Mouse (Mus musculus) C2C12 (cell line): ENCODE data around the gene Auts2. TPM values are rescaled to one million over a fixed set of nuclear protein-coding genes. Genes with fewer than 3 reads are reported as not detected.

Experiments used
- H3K27me3 ChIP-seq: one replicate; pipeline ENCODE4 v1.6.1; 2011; ENCODE audit not compliant: control insufficient read depth, insufficient read depth, insufficient read length
- H3K36me3 ChIP-seq: one replicate; pipeline ENCODE4 v1.6.1; 2011; ENCODE audit not compliant: control insufficient read depth, insufficient read depth
- H3K4me3 ChIP-seq: one replicate; pipeline ENCODE4 v1.5.1; 2011; ENCODE audit warnings: mild to moderate bottlenecking, control low read depth; ENCODE audit not compliant: poor library complexity, insufficient read depth, severe bottlenecking
- H3K79me2 ChIP-seq: one replicate; pipeline ENCODE4 v1.6.1; 2011; ENCODE audit not compliant: control insufficient read depth, insufficient read depth
- H3K79me3 ChIP-seq: one replicate; pipeline ENCODE4 v1.6.1; 2011; ENCODE audit warnings: low read depth, control low read depth
- H3ac ChIP-seq: one replicate; pipeline ENCODE3; 2011; ENCODE audit warnings: low read depth; ENCODE audit not compliant: control insufficient read depth, insufficient read length
- CEBPB ChIP-seq: IDR thresholded peaks from one replicate; pipeline ENCODE4 v1.6.1; 2011; ENCODE audit warnings: low read depth, mild to moderate bottlenecking, control low read depth, moderate library complexity
- CTCF ChIP-seq: IDR thresholded peaks from one replicate; pipeline ENCODE4 v1.5.1; 2011; ENCODE audit not compliant: control insufficient read depth, insufficient read depth, insufficient read length
- FOSL1 ChIP-seq: IDR thresholded peaks from one replicate; pipeline ENCODE4 v1.8.0; 2011; ENCODE audit warnings: mild to moderate bottlenecking, low read length; ENCODE audit not compliant: poor library complexity, insufficient read depth, severe bottlenecking
- MAX ChIP-seq: IDR thresholded peaks from one replicate; pipeline ENCODE4 v1.6.1; 2011; ENCODE audit warnings: mild to moderate bottlenecking, control low read depth
- MYOD1 ChIP-seq: IDR thresholded peaks from one replicate; pipeline ENCODE4 v1.6.1; 2011; ENCODE audit warnings: low read depth; ENCODE audit not compliant: control insufficient read depth, insufficient read length
- MYOG ChIP-seq: IDR thresholded peaks from one replicate; pipeline ENCODE4 v1.6.1; 2011; ENCODE audit not compliant: control insufficient read depth, insufficient read length; ENCODE audit errors: extremely low read depth
- USF1 ChIP-seq: IDR thresholded peaks from one replicate; pipeline ENCODE4 v1.6.1; 2011; ENCODE audit warnings: low read depth, mild to moderate bottlenecking, control low read depth, moderate library complexity
- polyA plus RNA-seq: library from polyadenylated mRNA; unstranded; fragments of >200 nt; fragmentation: generic; extraction: Trizol; gene quantifications from one replicate; pipeline ENCODE4 v1.2.1, GENCODE M21; 2012; ENCODE audit warnings: missing spikeins

The Auts2 gene
- polyA plus RNA-seq, 1 experiment = 8.4 TPM

DNA sequence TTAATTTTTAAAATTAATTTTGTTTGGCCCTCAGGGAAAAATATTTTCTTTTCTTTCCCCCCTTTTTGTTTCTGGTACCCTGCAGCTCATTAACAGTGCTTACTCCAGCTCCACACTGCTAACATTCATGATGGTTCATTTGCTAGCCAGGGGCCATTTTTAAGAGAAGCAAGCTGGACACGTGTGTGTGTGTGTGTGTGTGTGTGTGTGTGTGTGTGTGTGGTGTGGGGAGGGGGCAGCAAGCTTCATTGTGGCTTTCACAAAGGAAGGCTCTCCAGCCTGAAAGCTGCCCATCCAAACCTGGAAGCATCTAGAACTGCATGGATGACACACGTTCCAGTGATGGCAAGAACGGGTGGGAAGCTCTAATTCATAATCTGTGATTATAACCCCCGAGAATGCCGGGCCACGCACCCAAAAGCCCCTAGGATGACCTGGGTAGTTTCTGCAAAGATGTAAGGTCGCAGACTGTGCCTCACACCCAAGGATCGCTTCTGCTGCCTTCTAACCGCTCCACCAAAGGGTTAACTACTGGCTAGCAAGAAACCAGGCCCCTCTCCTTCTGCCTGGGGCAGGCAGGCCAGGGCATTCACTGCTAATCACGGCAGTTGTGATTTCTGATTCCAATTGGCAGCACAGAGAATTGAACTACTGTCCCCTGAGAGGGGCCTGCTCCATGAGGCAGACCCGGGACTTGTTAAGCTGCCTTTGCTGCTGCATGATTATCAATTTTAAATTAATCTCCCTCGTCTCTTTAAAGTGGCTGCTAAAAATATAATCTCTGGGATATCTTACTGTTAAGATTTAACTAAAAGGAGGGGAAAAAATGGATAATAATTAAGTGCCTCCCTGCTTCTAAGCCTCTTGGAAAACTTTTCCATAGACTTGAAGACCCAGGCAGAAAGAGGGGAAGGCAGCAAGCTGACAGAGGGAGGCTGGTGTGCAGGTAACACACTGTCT is 911.8 kb downstream of the Auts2 start:
- TF ChIP-seq CTCF (no peak), CEBPB (no peak), MYOD1 (no peak), MYOG (no peak), FOSL1 (no peak), USF1 (no peak), MAX (no peak)
- no peak overlapping the region for H3K4me3 ChIP-seq
- H3K79me3 ChIP-seq = no peaks in the 10 kb centered on the region
- no peaks in the 10 kb centered on the region for H3K79me2 ChIP-seq
- no peaks in the 10 kb centered on the region for H3K36me3 ChIP-seq
- H3ac ChIP-seq = no peak overlapping the region
- no peaks in the 10 kb centered on the region for H3K27me3 ChIP-seq

DNA sequence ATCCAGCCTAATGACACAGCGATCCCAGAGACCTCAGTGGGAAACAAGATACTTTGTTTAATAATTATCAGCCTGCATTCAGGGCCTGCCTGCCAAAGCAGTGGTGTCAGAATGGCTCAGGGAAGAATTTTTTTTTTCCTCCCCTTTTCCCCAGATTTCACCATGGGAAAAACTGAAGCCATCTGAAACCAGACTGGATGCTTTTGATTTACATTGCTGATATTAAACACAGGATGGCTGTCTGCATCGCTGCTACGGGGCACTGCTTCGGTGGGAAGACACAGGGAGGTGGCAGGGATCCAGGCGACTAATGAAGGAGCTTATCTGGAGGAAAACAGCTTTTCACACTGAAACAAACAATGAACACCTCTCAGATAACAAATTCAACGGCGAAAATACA is 912.6 kb downstream of the Auts2 start:
- H3K27me3 ChIP-seq = no peaks in the 10 kb centered on the region
- no peaks in the 10 kb centered on the region for H3K36me3 ChIP-seq
- H3K79me2 ChIP-seq = no peaks in the 10 kb centered on the region
- no peak overlapping the region for H3K4me3 ChIP-seq
- no peak overlapping the region for H3ac ChIP-seq
- TF ChIP-seq USF1 (no peak), MYOG (no peak), CEBPB (no peak), CTCF (no peak), MAX (no peak), MYOD1 (no peak), FOSL1 (no peak)
- no peaks in the 10 kb centered on the region for H3K79me3 ChIP-seq

DNA sequence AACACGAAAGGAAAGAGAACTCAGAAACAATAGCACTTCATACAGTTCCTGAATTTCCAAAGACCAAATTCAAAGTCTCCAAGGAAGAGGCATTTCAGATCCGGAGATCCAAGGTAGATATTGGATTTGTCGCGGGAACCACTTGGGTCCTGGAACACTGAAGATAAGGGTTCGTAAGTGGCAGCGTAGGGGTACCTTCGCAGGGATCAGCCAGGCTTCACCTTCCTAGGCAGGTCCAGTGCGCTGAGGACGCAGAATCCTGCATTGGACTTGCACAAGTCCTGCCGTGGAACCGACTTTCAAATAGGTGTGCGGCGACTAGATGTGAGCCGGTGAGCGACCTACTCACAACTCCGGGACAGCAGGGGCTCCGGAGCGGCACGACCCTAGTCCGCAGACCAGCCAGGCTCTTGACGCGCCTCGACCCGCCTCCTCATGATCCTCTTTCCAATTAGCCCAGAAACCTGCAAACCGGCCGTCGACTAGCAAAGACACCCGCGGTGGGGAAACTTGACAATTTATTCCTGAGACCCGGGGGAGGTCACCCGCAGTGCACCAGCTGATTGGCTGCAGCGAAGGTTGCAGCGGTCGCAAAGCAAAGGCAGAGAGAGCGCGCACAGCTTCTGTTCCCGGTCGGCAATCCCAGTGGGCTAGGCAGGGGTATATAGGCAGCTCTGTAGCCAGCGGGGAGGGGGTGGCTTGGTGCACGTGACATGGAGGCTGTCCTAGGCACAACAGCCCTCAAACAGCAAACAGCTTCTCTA is 926.8 kb downstream of the Auts2 start:
- Histone ChIP-seq H3ac (no peak overlapping the region), H3K79me2 (no peaks in the 10 kb centered on the region), H3K4me3 (no peak overlapping the region), H3K36me3 (no peaks in the 10 kb centered on the region), H3K27me3 (no peaks in the 10 kb centered on the region), H3K79me3 (no peaks in the 10 kb centered on the region)
- TF ChIP-seq USF1 (no peak), CEBPB (no peak), CTCF (no peak), MYOG (no peak), FOSL1 (no peak), MAX (no peak), MYOD1 (no peak)

DNA sequence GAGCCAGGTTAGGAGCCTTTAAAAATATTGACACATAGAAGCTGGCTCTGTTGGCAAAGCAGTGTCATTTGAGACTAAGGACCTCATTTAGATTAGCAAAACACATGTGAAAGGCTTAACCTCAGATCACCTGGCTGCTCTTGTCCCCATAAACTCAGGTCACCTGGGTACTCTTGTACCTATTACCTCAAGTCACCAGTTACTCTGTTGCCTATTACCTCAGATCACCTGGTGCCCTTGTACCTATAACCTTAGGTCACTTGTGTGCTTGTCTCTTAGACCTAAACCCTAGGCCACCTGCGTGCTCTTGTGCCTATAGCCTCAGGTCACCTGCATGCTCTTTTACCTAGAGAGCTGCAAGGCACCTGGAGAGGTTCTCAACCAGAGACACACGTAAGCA is 928.9 kb downstream of the Auts2 start:
- no peak for TF ChIP-seq MYOD1
- no peak for TF ChIP-seq MAX
- no peak for TF ChIP-seq FOSL1
- no peak for TF ChIP-seq MYOG
- no peak for TF ChIP-seq CEBPB
- TF ChIP-seq USF1 = no peak
- TF ChIP-seq CTCF = no peak
- Histone ChIP-seq H3K36me3 (no peaks in the 10 kb centered on the region), H3K79me2 (no peaks in the 10 kb centered on the region), H3K79me3 (no peaks in the 10 kb centered on the region), H3K4me3 (no peak overlapping the region), H3K27me3 (no peaks in the 10 kb centered on the region), H3ac (no peak overlapping the region)

DNA sequence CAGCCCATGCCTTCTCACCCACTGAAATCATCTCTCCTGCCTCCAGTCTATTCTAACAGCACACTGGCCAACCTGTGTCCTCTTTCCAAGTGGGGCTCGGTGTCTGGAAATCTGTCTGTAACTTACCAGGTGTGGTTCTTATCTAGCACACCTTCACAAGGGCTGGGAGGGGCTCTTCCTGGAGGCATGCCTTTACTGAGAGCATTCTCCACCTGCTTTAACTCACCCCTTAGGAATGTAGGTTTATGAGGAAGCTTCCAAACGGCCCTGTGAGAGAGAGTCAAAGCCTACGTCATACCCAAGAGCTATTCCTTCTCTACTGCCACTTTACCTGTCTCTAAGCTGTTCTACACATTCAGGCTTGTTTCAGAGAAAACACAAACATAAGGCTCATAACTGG is 929.8 kb downstream of the Auts2 start:
- H3K4me3 ChIP-seq = no peak overlapping the region
- no peaks in the 10 kb centered on the region for H3K27me3 ChIP-seq
- no peaks in the 10 kb centered on the region for H3K79me3 ChIP-seq
- H3K36me3 ChIP-seq = no peaks in the 10 kb centered on the region
- no peak overlapping the region for H3ac ChIP-seq
- TF ChIP-seq MAX = no peak
- TF ChIP-seq FOSL1 = no peak
- TF ChIP-seq CTCF = no peak
- TF ChIP-seq CEBPB = no peak
- no peak for TF ChIP-seq MYOD1
- TF ChIP-seq USF1 = no peak
- TF ChIP-seq MYOG = no peak
- no peaks in the 10 kb centered on the region for H3K79me2 ChIP-seq

DNA sequence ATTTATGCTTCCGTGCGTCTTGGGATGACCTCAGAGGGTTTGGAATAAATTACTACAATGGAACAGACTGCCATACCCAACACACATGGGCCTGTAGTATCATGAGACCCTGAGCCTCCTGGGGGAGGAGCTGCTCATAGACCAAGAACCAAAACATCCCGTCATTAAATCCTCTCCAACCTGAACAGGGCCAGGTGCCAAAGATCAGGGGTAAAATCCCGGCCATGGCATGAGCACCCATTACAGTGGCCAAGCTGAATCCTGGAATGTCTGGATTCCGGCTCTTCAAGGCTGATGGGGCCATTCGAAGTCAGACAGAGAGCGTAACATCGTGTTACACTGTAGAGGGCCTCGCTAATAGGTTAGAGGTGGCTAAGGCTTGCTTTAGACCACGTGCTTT is 932.4 kb downstream of the Auts2 start:
- no peak for TF ChIP-seq MYOD1
- no peak for TF ChIP-seq MAX
- no peak for TF ChIP-seq FOSL1
- no peak for TF ChIP-seq MYOG
- no peak for TF ChIP-seq CTCF
- no peak for TF ChIP-seq USF1
- TF ChIP-seq CEBPB = no peak

More for the DNA sequence above, 932.4 kb downstream of the Auts2 start:
- Histone ChIP-seq H3K27me3 (no peaks in the 10 kb centered on the region), H3K36me3 (no peaks in the 10 kb centered on the region), H3K79me3 (no peaks in the 10 kb centered on the region), H3K4me3 (no peak overlapping the region), H3ac (no peak overlapping the region), H3K79me2 (no peaks in the 10 kb centered on the region)
